ENCODE assay signal across 15 mouse cellular contexts in the genomic region with DNA sequence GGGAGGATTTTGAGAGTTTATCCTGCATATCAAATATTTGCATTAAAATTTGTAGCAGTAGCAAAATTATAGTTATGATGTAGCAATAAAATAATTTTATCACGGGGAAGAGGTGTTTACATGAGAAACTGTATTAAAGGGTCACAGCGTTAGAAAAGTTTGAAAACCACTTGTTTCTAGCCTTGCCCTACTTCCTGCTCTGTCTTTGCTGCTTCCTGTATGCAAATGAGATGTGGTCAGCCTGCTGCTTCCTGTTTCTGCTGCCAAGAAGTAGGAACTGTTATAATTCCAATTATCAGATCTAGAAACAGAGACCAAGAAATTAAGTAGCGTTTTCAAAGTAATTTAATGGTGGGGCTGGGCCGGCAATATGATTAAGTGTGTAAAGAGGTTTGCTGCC.
DNase-seq lines count a peak whose midpoint lies in the region; ATAC-seq and TF ChIP-seq lines count a peak whose summit lies in the region.
"Had no signal": no experiment of that assay in that cellular context is flagged by ENCODE, and none has a peak within 500 bp of the region (broad histone marks: within the 10 kb centered on the region; RNA-seq: fewer than 3 reads in every experiment).

No protein-coding gene starts in this region.

- peak; percentile 58 for ATAC-seq in G1E (ENCODE audit: extremely low read depth, insufficient number of reproducible peaks, low FRiP score, poor library complexity, severe bottlenecking)
- ATAC-seq in inflammation-experienced regulatory T-cells, adult 6 months = peak; percentile 96
- ATAC-seq: hindbrain, embryonic 16.5 days had no signal

- no peaks in the 10 kb centered on the region for H3K36me3 ChIP-seq in G1E (replicated peaks)
- H3K36me3 ChIP-seq in hindbrain, embryonic 10.5 days = no peaks in the 10 kb centered on the region
- H3K36me3 ChIP-seq: embryonic facial prominence, embryonic 10.5 days; limb, embryonic 13.5 days; lung, embryonic 15.5 days had no signal

- peaks cover 16% of the 10 kb centered on the region for H3K9me3 ChIP-seq in G1E (replicated peaks)
- H3K9me3 ChIP-seq in hindbrain, embryonic 10.5 days = no peaks in the 10 kb centered on the region
- H3K9me3 ChIP-seq: embryonic facial prominence, embryonic 10.5 days; limb, embryonic 13.5 days; lung, embryonic 15.5 days had no signal

- no peak overlapping the region for H3K27ac ChIP-seq in hindbrain, embryonic 10.5 days
- H3K27ac ChIP-seq: embryonic facial prominence, embryonic 10.5 days; limb, embryonic 13.5 days; lung, embryonic 15.5 days had no signal

- peak; percentile 52 to 61 for DNase-seq in spleen, postnatal 36 days (ENCODE audit: low spot score in 2 of 2)
- no peak for DNase-seq in spleen, postnatal 4 days (ENCODE audit: low spot score in 2 of 2)
- no peak for DNase-seq in G1E (ENCODE audit: low spot score)
- peak; percentile 14 for DNase-seq in skeletal muscle tissue, adult 2 months (ENCODE audit: low read depth, low spot score)
- no peak for DNase-seq in heart, adult 11 months
- DNase-seq in right cerebral cortex, postnatal 25 days = no peak
- DNase-seq in hindbrain, embryonic 10.5 days (ENCODE audit: low spot score) = no peak
- DNase-seq: cerebellum, adult 9-10 months; gastrocnemius, postnatal 36 days; kidney, postnatal 14 days had no signal

- H3K4me3 ChIP-seq in G1E (ENCODE audit: low read depth, low read length) = no peak overlapping the region
- no peak overlapping the region for H3K4me3 ChIP-seq in hindbrain, embryonic 10.5 days
- H3K4me3 ChIP-seq: embryonic facial prominence, embryonic 10.5 days; limb, embryonic 13.5 days; lung, embryonic 15.5 days had no signal

- H3K27me3 ChIP-seq in G1E (ENCODE audit: insufficient read depth, low read length) = no peaks in the 10 kb centered on the region
- peaks cover 45% of the 10 kb centered on the region for H3K27me3 ChIP-seq in hindbrain, embryonic 10.5 days (ENCODE audit: insufficient read depth, poor library complexity, severe bottlenecking)

- 93% methylated on average over 4 of the region's 4 CpGs for WGBS in hindbrain, embryonic 10.5 days

- no peak for TF ChIP-seq CTCF in G1E (IDR thresholded peaks at IDR 0.05; ENCODE audit: low read depth, low read length)

- H3K4me1 ChIP-seq in G1E (ENCODE audit: insufficient read depth, low read depth, low read length) = peaks cover 43% of the 10 kb centered on the region
- peaks cover 30% of the 10 kb centered on the region for H3K4me1 ChIP-seq in hindbrain, embryonic 10.5 days (replicated peaks)

Comparison
In these comparisons a context has a peak if more than half of its experiments do, and no peak if none do; other contexts are left out.
1. DNase-seq: peak in spleen, postnatal 36 days (2 of 2) and skeletal muscle tissue, adult 2 months (single experiment); none in spleen, postnatal 4 days (0 of 2), G1E (single experiment), heart, adult 11 months (single experiment), right cerebral cortex, postnatal 25 days (single experiment) and hindbrain, embryonic 10.5 days (single experiment).